Mouse (Mus musculus): ENCODE data around the gene Gm6583.

Gene Gm6583

DNA sequence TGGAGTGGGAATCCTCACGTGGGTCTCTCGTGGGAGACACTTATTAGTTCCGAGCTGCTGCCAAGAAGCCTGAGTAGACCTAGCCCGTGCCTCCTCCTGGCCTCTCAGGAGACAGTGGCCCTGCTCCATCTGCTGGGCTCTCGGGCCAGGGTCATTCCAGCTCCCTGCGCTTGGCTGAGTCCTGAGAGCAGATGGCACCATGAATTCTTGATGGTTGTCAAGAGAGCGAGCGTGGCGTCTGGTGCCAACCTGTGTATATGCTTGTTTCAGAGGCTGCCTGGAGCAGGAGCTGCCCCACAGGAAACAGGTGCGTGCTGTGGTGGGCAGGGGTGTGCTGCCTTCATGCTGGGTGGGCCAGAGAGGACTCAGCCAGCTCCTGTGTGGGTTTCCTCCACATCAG, 12.8 kb upstream of the Gm6583 start:
- in situ Hi-C loops (cut with MboI, MseI) = no loop called here

DNA sequence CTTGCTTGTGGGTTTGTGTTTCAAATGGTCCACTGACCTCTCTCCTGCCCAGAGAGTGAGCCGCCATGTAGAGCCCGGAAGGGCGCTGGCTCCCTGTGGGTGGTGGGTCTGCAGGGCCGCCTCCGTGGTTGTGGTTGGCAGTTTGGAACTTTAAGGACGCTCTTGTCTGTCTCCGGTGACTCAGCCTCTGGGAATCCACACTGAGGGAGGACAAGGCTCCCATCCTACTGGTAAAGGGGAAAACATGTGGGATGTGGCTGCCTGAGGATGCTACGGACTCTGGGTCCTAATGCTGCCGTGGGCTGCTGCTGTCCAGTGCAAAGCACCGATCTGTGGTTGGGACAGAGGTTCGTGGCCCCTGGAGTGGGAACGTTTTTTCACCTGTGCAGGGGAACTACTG, 12.1 kb upstream of the Gm6583 start:
- in situ Hi-C loops (cut with MboI, MseI) = no loop called here

DNA sequence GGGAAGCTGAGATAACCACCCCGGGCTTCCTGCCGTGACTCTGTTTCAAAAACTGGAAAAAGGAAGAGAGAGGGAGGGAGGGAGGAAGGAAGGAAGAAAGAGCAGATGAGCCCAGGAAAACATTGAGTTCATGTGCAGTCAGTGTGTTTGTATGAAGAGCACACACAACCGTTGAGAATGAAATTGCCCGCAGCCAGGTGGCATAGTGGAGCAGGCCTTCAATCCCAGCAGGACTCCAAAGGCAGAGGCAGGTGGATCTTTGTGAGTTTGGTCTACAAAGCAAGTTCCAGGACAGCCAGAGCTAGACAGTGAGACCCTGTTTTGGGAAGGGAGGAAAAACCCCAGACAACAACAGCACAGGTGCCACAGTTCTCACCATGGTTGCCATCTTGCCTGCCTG, 11.5 kb upstream of the Gm6583 start:
- in situ Hi-C loops (cut with MboI, MseI) = no loop called here

DNA sequence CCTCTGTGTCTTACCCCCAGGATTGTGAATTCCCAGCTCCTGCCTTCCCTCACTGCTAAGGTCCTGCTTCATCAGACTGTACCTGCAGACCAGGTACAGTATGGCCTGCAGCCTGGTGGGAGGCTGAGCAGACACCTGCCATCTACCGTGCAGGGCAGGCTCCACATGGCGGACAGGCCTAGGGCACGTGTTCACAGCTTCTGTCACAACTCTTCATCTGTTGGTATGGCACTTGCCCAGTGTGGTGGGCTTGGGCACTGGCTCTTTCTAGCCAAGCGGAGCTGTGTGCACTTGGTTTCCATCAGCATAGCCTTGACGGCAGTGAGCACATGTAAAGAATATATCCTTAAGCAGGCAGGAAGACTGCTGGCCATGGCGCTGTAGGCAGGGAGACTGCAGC, 11.0 kb upstream of the Gm6583 start:
- in situ Hi-C loops (cut with MboI, MseI) = no loop called here

DNA sequence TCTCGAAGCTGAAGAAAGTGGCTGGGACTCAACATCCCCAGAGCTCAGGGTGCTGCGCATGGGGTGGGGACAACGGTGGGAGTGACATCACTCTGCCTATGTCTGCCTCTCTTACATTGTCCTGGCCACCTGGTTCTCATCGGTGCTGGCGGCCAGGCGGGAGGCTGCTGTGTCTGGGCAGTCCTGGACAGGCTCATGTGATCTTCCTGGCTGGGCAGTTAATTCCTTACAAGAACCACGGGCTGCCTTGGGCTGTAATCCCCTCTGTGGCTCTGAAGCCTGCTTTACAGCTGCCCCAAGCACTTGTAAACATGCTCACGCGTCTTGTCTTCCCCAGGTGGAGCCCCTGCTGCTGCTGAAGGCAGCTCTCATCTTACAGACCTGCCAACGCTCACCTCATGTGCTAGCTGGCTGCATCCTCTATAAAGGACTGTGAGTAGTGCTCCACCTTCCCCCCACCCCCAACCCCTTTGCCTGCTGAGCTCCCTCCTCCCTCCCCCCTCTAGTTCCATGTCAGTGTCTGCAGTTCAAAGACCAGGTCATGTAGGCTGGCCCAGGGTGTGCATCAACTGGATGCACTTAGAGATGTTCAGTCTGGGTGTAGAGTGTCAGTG, 8.5 kb upstream of the Gm6583 start:
- in situ Hi-C loops (cut with MboI, MseI) = no loop called here

DNA sequence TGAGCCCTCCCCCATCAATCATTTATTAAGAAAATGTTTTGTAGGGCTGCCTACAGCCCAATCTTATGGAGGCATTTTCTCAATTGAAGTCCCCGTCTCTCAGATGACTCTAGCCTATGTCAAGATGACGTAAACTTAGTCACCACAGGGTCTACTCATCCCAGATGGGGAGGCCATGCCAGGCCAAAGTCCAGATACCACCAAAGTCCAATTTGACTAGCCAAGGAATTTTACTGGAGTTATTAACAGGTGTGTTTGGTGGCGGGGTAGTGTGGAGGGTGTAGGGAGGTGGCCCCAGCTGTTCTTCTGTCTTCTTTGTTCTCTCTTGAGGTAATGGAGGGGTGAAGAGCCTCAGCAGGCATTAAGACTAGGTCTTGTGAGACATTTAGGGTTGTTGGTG, 4.2 kb upstream of the Gm6583 start:
- in situ Hi-C loops (cut with MboI, MseI) = no loop called here

DNA sequence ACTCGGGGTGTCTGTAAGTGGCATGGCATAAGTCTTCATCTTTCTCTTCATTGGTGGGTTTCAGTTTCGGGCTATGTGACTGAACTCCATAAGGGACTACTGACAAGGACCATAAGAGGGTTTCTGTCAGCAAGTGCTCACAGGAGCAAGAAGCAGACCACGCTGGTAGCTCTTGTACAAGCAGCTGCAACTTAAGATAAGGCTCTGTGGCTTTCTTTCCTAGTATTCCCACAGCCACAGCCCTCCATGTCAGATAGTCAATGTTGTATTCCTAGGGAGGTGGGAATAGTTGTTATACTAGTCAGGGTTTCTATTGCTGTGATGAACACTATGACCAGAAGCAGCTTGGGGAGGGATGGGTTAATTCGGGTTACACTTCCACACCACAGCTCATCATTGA, 3.7 kb upstream of the Gm6583 start:
- in situ Hi-C loops (cut with MboI, MseI) = no loop called here

DNA sequence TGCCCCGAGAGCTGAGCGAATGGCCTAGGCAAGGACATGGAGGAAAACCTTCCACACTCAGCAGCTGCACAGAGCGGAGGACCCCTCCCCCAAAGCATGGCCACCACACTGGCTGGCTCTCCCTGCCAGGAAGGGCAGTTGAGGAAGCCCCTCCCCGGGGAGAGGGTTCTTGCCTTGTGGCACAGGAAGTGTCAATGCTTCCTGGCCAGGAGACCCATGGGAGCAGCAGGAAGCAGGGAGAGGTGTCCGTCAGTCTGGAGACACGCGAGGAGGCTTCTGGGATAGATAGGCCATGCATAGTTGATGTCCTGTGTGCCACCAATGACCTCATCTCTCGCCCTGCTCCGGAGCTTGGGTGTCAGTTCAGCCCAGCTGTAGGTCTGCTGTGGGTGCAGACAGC, 489 bp upstream of the Gm6583 start:
- in situ Hi-C loops (cut with MboI, MseI) = no loop called here

DNA sequence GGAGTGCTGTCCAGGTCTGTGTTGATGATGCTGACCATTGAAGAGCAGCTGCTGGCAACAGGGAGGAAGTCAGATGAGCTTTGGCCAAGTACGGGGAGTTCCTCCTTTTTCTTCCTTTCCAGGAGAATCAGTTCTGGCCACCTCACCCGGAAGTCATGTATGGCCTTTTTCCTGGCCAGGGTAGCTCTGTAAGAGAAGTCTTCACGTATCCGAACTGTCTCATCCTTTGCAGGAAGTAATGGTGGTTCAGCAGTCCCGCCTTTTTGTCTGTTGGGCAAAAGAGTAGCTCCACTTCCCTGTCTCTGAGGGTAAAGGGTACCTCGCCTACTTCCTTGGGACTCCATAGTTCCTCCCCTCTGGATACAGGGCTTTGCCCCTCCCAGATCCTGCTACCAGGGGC, 340 bp downstream of the Gm6583 start:
- in situ Hi-C loops (cut with MboI, MseI) = no loop called here

DNA sequence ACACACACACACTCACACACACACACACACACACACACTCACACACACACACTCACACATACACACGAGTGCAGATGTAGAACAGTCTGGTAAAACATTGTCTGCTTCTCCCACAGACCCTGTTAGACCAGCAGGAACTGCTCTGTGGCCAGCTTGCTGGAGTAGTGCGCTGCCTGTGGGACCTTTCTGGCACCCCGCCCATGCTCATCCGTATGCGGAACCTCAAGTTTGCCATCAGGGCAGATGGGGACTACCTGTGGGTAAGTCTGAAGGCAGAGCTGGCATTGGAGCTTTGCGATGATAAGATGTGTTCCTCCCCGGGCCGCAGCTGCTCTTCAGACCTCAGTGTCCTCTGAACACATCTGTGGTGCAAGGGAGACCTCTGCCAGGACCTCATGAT, 6.7 kb downstream of the Gm6583 start:
- in situ Hi-C loops (cut with MboI, MseI) = loop anchor here (10.0 kb wide), 2 partner anchors 786 to 1416 kb away; no protein-coding TSS in a partner anchor

DNA sequence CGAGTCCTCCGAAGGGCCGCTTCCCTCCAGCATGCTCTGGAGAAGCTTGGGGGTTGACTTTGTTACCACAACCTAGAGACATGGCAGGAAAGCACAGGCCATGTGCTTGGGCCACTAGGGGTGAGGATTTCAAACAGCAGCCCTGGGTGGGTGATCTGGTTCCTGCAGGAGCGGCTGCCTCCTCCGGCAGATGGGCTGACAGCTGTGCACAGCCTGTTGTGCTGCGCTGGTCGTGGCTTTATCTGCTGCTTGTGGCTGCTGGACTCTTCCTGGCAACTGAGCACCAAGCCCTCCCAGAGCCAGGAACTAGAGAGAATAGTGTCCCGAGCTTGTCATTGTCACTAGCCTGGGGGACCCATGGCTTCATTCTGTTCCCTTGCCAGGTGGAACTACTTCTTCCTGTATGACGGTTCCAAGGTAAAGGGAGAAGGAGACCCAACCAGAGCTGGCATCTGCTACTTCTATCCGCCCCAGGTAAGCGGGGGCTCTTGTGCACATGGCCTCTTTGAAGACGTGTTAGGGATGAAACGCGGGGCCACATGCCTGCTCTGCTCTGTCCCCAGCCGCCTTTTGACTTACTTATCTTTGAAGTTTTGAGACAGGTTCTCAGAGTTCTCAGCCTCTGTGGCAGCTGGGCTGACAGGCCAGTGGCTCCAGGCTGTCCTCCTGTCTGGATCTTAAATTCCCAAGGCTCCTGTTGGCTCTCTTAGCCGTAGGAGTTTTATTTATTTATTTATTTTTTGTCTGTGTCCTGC, 9.4 kb downstream of the Gm6583 start:
- in situ Hi-C loops (cut with MboI, MseI) = loop anchor here (10.0 kb wide), 2 partner anchors 788 to 1418 kb away; no protein-coding TSS in a partner anchor

DNA sequence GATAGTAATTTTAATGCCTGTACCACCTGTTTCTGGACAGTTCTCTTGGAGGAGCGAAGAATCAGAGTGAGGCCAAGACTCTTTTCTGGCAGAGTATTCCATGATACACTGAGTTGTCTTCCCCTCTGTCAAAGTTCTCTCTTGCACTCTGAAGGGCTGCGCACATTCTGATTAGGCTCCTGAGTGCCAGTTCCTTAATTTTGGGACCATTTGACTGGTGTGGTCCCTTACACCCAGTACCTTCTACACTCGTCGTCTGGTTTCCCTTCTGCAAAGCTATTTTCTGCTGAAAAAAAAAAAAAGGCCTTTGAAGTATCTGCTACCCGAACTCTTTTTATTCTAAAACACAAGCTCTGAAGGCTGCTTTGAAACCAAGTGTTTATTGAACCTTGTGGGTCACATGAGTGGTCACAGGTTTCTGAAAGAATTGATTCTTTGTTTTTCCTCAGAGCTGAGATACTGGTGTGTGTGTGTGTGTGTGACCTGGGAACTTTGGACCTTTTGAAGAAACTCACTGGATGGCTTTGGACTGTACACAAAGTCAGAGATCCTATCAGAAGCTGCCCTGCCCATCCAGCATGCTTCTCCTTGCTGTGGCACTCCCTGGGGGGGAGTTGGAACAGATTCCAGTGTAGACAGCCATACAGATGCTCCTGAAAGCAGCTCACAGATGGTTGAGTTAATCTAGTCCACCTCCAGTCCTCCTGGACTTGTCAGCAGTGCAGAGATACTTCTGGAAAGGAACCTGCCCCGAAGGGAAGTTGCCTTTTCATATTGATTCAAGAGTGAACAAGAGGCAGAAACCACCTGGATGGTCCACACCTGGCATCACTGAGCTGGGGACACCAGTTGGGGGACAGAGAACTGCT, 11.5 kb downstream of the Gm6583 start:
- in situ Hi-C loops (cut with MboI, MseI) = loop anchor here (10.0 kb wide), 2 partner anchors 790 to 1420 kb away; no protein-coding TSS in a partner anchor

DNA sequence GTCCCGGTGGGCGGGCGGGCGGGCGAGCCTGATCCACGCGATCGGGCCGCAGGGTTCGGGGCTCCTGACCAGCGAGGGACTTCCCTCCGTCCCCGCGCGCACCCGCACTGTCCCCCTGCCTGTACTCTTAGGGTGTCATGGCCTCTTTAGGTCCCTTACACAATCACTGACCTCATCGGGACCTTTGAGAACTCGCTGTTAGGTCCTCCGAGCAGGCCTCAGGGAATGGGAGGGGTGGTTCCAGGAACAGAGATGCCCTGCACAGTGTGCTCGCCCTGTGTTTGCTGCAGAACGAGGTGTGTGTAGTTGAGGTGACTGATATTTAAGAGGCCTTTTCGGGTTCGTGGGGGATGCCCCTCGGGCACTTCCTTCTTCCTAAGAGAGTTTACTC, 12.6 kb downstream of the Gm6583 start:
- in situ Hi-C loops (cut with MboI, MseI) = loop anchor here (10.0 kb wide), 2 partner anchors 792 to 1422 kb away; no protein-coding TSS in a partner anchor

DNA sequence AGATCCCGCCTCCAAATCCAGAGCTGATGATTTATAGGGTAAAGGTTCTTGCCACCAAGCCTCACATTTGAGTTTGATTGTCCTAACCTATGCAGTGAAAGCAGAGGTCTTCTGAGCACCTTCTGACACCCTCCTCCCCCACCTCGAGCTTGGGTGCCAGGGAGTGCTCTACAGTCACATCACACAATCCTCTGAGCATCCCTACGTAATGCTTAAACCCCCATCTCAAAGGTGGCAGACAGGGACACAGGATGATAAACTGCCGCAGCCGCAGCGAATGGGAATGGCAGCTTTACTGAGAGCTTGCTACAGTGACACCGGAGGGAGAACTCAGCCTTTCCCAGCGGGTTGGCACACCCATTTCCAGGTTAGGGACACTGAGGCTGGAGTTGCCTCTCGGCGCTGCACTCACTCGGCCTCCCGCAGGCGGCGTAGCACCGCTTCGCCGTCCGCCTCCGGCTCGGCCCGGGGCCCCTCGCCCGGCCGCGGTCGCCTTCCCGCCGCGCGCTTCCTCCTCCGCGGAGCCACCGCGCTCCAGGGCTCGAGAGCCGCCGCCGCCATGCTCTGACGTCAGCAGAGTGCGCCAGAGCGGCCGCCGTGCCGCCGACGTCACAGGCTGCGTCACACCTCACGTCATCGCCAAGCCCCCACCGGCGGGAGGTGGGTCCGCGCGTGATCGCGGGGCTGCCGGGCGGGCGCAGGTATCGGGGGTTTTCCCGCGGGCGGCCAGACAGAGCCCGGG, 13.2 kb downstream of the Gm6583 start, which contains the start of the genes Srrd and Hps4:
Srrd (minus strand) TSS at position 578 of the 742 bp plus-strand sequence.
Hps4 (plus strand) TSS at position 621 of the 742 bp plus-strand sequence.
- in situ Hi-C loops (cut with MboI, MseI) = loop anchor here (10.0 kb wide), 2 partner anchors 792 to 1422 kb away; no protein-coding TSS in a partner anchor

DNA sequence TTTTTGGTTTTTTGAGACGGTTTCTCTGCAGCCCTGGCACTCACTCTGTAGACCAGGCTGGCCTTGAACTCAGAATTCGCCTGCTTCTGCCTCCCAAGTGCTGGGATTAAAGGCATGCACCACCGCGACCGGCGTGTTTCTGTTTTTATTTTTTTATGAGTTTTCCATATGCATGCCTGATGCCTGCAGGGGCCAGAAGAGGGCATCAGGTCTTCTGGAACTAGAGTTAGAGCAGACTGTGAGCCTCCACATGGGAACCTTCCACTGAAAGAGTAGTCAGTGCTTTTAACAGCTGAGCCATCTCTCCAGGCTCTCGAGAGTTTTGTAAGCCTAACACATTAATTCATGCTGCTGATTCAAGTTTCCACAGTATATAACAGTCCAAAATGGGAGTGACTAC, 16.6 kb downstream of the Gm6583 start:
- in situ Hi-C loops (cut with MboI, MseI) = loop anchor here (5.0 to 10.0 kb wide), 2 partner anchors 97 to 1684 kb away; partner anchors contain the start of genes Ddx51 and Noc4l

DNA sequence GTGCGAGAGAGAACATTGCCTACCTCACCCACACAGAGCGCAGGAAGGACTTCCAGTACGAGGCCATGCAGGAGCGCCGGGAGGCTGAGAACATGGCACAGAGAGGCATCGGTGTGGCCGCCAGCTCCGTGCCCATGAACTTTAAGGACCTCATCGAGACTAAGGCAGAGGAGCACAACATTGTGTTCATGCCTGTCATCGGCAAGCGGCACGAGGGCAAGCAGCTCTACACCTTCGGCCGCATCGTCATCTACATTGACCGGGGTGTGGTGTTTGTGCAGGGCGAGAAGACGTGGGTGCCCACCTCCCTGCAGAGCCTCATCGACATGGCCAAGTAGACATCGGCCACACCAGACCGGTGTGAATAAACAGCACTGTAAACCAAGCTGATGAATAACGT, 18.8 kb downstream of the Gm6583 start:
- in situ Hi-C loops (cut with MboI, MseI) = loop anchor here (5.0 to 10.0 kb wide), 2 partner anchors 95 to 1682 kb away; partner anchors contain the start of genes Ddx51 and Noc4l

DNA sequence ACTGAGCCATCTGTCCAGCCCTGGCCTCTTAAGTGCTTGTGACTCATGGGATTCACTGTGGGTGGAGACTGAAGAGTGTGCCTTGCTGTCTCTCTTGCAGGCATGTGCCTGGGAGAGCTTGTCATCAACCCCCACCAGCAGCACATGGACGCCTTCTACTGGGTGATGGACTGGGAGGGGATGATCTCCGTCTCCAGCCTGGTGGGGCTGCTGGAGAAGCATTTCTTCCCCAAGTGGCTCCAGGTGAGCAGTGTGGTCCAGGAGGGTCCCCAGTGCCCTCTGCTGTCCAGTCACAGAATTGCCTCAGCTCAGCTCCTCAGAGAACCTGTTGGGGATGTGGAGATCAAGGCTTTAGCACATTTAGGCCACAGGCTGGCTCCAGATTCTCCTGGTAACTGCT, 20.4 kb downstream of the Gm6583 start:
- in situ Hi-C loops (cut with MboI, MseI) = loop anchor here (5.0 to 10.0 kb wide), 2 partner anchors 93 to 1681 kb away; partner anchors contain the start of genes Ddx51 and Noc4l

DNA sequence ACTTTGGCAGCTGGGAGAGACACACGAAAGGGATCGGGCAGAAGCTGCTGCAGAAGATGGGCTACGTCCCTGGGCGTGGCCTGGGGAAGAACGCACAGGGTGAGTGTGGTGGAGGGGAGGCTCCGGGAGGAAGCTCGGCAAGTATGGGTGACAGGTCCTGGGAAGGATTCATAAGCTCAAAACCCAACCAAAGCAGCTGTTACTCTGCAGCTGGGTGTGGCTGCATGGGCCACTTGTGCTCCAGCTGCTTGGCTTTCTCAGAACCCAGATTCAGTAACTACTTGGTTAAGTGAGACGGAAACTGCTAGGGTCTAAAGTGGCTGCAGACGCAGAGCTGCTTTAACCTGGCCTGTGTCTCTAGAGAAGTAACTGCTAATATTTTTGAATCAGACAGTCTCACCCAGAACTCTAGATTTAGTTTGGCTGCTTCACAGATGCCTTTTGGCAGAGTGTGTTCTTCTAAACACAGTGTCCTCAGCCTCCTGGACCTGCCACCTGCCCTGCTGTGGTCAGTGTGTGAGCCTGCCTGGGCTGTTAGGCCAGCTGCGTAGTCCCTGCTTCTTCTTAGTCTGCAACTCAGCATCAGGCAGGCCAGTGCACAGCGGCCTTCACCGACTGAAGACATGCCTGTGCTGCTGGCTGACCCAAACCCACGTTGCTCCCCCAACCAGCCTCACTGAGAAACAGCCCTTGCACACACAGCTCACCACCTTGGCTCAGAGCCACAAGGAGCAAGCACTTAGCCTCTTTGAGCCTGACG, 25.8 kb downstream of the Gm6583 start:
- in situ Hi-C loops (cut with MboI, MseI) = loop anchor here (10.0 kb wide), 1 partner anchor 1675 kb away; the partner anchor contains the start of genes Ddx51 and Noc4l

DNA sequence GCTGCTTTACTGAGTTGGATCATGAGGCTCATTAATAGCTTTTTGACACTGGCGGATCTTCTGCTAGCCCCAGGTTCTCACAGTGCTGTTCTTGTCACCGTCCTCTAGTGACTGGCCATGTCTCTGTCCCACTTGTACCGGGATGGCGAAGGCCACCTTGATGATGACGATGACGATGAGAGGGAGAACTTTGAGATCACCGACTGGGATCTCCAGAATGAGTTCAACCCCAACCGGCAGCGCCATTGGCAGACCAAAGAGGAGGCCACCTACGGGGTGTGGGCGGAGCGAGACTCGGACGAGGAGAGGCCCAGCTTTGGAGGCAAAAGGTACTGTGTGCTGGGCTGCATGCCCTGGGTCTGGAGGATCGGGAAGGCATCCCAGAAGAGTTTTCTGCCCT, 28.0 kb downstream of the Gm6583 start:
- in situ Hi-C loops (cut with MboI, MseI) = no loop called here

DNA sequence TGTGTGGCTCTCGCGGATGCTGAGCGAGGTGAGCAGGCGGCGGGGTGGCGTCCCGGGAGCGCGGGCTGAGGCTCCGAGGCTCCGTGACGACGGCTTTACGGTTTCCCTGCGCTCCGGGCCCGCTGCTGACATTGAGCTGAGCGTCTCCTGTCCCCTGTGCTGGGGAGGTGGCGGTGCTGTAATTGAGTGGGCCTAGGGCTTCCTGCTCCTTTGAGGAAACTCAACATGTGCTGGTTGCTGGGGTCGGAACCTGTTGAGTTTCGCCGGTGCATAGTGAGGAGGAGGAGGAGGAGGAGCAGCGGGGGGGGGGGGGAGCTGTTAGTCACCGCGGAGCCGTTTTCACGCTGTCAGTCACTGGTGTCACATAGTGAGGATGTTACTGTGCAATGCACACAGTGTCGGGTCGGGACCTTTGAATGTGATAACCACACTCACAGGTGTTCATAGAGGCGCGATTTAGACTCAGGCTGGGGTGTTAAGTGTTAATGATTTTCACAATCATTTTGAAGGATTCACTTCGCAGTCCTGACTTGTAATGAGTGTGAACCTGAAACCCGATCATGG, 29.3 kb downstream of the Gm6583 start:
- in situ Hi-C loops (cut with MboI, MseI) = no loop called here
